Mouse (Mus musculus): ENCODE data around the gene Pank1. TPM values are rescaled to one million over a fixed set of nuclear protein-coding genes. Genes with fewer than 3 reads are reported as not detected.

Pank1 gene
- total RNA-seq, 2 experiments from 2014 or later: 19.2 to 21.4 TPM

DNA sequence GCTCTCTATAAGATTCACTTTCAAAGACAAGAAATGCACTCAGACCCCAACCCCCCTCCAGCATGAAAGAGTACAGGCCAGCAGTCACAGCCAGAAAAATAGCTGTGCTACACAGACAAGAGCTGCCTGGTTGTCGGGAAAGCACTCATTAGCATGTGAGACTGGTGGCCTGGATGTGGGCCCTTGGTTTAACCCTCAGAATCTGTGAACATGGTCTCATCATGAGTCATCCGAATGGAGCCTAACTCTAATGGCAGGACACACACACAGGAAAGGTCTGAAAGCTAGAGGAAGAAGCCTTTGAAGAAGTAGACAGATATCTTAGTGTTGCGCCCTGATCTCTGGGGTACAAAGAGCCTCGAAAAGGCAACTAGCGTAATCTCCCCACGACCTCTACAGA is 51.8 kb downstream of the Pank1 start:
- DNase-seq (ENCODE audit: low spot score in 2 of 2): no peak

GRCm38 (mm10) chr19:34825946-34826655 is 53.2 kb downstream of the Pank1 start:
- DNase-seq (ENCODE audit: low spot score in 2 of 2): peak; percentile 9 to 56

- DNase-seq (ENCODE audit: low spot score in 2 of 2): no peak
Observed at GRCm38 (mm10) chr19:34819577-34820170, 59.6 kb downstream of the Pank1 start.

GRCm38 (mm10) chr19:34815371-34815770 is 63.9 kb downstream of the Pank1 start:
- DNase-seq (ENCODE audit: low spot score in 2 of 2): no peak

- no peak for DNase-seq (ENCODE audit: low spot score in 2 of 2)
Observed at GRCm38 (mm10) chr19:34814696-34815095, 64.6 kb downstream of the Pank1 start.

- no peak for DNase-seq (ENCODE audit: low spot score in 2 of 2)
Observed at GRCm38 (mm10) chr19:34813961-34814360, 65.3 kb downstream of the Pank1 start.

GRCm38 (mm10) chr19:34813533-34813932 is 65.7 kb downstream of the Pank1 start:
- DNase-seq (ENCODE audit: low spot score in 2 of 2): no peak

DNA sequence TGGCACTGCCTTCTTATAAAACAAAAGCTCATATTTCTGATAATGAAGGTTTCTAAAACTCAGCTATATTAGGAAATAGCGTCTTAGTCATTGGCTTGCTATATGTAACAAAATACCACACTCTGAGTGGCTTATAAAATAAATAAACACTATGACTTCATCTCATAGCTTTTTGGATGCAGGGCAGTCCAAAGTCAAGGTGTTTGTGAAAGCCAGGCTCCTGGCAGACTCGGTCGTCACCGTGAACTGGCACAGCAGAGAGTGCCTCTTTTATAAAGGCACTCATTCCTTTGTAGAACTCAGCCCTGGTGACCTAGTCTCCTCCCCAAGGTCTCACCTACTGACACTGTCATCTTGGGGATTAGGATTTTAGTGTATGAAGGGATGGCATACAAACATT is 66.5 kb downstream of the Pank1 start:
- no peak for DNase-seq (ENCODE audit: low spot score in 2 of 2)

- DNase-seq (ENCODE audit: low spot score in 2 of 2): no peak
Observed at GRCm38 (mm10) chr19:34807173-34807572, 72.1 kb downstream of the Pank1 start.

DNA sequence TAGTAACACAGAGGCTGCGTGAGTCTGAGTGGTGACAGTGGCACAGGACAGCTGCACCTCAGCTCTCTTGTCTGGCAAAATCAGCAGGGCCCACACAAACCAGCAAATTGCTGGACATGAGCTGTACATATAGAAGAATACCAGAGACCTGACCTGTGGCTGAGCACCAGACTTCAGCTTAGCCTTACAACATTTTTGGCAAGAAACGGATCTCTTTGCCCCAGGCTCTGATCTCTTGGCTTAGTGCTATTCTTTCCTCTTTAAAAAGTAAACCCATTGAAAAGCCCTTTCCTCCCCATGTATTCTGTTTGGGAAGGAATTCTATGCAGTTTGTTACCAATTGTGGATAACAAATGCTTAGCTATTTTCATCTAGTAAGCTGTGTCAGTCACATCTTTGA is 74.2 kb downstream of the Pank1 start:
- no peak for DNase-seq (ENCODE audit: low spot score in 2 of 2)

- no peak for DNase-seq (ENCODE audit: low spot score in 2 of 2)
Observed at GRCm38 (mm10) chr19:34804531-34804930, 74.7 kb downstream of the Pank1 start.

DNA sequence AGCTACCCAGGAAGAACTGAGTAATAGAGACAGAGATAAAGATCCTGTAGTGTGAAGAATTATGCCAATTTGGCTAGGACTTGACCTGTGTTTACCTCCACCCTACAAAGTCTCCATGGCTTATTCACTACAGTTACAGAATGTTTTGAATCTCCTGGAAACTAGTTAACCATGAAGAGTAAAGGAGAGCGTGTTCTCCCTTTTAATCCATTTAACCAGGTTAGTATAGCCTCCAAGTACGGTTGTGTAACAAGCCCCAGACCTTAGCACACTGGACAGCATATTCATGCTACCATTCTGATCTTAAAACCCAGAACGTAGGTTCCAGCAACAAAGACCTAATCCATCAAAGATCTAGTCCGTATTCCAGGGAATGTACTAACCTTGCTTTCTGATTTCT is 75.9 kb downstream of the Pank1 start:
- no peak for DNase-seq (ENCODE audit: low spot score in 2 of 2)

- DNase-seq (ENCODE audit: low spot score in 2 of 2): no peak
Observed at GRCm38 (mm10) chr19:34799644-34800267, 79.5 kb downstream of the Pank1 start.

- no peak for DNase-seq (ENCODE audit: low spot score in 2 of 2)
Observed at GRCm38 (mm10) chr19:34796396-34796795, 82.9 kb downstream of the Pank1 start.

- no peak for DNase-seq (ENCODE audit: low spot score in 2 of 2)
Observed at GRCm38 (mm10) chr19:34782491-34782890, 96.8 kb downstream of the Pank1 start.

DNA sequence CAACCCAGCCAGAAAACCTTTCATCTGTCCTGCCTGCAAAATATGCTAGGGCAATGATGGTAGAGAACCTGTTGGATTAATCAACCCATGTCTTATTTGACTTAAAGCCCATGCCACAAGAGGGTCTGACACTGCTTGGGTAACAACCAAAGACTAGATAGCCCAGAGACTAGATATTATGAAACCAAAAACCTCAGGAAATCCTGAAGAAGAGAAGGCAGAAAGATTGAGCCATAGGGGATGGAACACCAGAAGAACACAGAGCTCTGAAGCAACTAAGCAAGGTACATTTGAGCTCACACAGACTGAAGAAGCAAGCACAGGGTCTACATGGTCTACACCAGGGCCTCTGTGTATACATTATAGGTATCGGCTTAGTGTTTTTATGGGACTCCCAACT is 100.3 kb downstream of the Pank1 start:
- DNase-seq (ENCODE audit: low spot score in 2 of 2): no peak

GRCm38 (mm10) chr19:34778098-34778497 is 101.2 kb downstream of the Pank1 start:
- no peak for DNase-seq (ENCODE audit: low spot score in 2 of 2)

DNA sequence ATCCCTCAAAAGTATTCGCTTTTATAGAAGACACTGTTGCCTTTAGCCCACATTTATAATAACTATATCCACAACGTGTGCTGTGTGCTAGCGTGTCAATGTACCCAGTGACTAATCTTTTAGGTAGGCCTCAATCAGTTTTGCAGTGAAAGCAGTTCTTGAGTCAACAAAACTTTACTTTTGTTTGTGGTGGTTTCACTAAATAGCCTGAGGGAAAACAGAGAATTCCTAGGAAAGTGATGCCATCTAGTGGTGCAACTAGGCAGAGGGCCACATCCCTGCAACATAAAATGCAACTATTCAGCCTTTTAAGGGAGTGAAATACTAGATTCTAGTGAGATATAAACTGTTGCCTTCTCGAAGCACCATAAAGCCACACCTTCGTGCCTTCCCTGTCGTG is 106.5 kb downstream of the Pank1 start:
- DNase-seq (ENCODE audit: low spot score in 2 of 2): peak; percentile 51 to 67

DNA sequence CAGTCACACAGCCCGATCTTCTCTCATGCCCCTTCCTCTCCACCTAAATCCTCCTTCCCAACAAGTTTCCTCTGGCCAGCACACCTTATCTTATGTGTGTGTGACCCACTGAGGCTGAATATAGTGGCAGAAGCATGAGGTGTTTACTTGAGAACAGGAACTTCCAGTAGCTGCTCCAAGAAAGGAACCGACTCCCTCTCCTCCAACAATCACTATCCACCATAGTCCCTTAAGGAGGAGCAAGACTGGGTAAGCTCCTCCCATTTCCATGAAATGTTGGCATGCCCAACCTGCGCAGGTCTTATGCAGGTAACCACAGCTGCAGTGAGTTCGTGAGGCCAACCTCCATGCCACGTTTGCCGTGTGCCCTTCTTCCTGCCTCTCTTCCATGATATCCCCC is 108.5 kb downstream of the Pank1 start:
- DNase-seq (ENCODE audit: low spot score in 2 of 2): no peak

DNA sequence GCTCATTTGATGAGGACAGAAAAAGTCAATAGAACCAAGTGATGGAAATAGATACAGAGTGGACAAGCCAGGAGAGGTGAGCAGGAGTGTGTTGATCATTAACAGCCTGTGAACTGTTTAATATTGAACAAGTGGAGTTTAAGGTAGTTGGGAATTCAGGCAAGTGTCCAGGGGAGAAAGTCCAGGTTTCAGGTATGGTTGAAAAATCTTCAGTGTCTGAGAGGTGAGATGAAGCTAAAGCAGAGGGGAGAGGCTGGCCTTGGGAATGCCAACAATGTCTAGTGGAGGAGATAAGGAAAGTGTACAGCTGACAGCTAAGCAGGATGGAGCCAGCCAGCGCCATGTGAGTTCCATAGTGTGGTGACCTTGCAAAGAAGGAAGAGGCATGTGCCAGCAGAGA is 120.5 kb downstream of the Pank1 start:
- no peak for DNase-seq (ENCODE audit: low spot score in 2 of 2)
